Mouse (Mus musculus): Measurements from ENCODE around the gene 9130230L23Rik. TPM values are rescaled to one million over a fixed set of nuclear protein-coding genes. Genes with fewer than 3 reads are reported as not detected.
"Not testable (repeated sequence)": the region's sequence is repeated elsewhere in the genome, so short reads cannot be mapped to it uniquely, and the experiment has no call there.

The 9130230L23Rik gene
- polyA plus RNA-seq, 1 experiment, result not detected

DNA sequence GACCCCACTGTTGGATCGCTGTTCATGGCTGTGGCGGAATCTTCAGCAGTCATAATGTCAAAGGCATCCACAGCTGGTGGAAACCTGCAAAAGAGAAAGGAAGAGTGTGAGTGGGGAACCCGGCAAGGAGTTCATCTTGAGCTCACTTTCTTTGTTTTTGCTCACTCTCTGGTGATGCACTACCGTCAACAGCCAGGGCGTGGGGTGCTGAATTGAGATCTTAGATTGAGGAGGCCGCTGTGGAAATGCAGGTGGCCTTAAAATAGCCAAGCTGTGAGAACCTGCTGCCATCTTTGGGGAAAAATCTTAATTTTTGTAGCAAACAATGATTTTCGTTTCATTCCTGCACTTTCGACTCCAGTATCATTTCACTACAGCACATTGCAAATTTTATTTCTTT is 23.1 kb upstream of the 9130230L23Rik start:
- Histone ChIP-seq H3K27ac (replicated peaks; ENCODE audit: low read depth, low read length) (no peak overlapping the region), H3K4me1 (ENCODE audit: control insufficient read depth, insufficient read depth, insufficient read length, low read length) (no peaks in the 10 kb centered on the region), H3K4me3 (ENCODE audit: insufficient read depth, low read depth, low read length) (no peak overlapping the region)

- no peaks in the 10 kb centered on the region for H3K4me1 ChIP-seq (ENCODE audit: control insufficient read depth, insufficient read depth, insufficient read length, low read length)
- no peak overlapping the region for H3K4me3 ChIP-seq (ENCODE audit: insufficient read depth, low read depth, low read length)
- no peak overlapping the region for H3K27ac ChIP-seq (replicated peaks; ENCODE audit: low read depth, low read length)
These were observed 22.7 kb upstream of the 9130230L23Rik start for GRCm38 (mm10) chr5:66026796-66027195.

GRCm38 (mm10) chr5:66015449-66015961 is 11.4 kb upstream of the 9130230L23Rik start:
- H3K4me3 ChIP-seq (ENCODE audit: insufficient read depth, low read depth, low read length), result no peak overlapping the region
- no peaks in the 10 kb centered on the region for H3K4me1 ChIP-seq (ENCODE audit: control insufficient read depth, insufficient read depth, insufficient read length, low read length)
- H3K27ac ChIP-seq (replicated peaks; ENCODE audit: low read depth, low read length), result no peak overlapping the region; the same call in 1 of the 2 replicates

DNA sequence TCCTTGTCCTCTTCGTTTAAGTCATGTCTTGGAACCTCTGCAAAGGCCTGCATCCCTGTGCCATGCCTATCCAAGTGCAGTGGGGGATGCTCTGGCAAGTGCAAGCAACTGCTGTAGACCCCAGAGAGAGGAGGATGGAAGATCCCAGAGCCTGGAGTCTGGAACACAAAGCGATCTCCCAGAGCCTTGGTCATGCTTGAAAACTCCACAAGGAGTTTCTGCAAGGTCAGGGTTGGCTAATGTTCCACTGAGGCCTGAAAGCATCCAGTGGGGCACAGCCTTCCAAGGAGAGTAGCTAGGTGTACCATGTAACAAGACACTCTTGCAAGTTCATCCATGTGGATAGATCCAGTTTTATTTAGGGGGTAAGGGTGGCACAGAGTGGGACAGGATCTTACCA is 10.4 kb upstream of the 9130230L23Rik start:
- Histone ChIP-seq H3K4me1 (ENCODE audit: control insufficient read depth, insufficient read depth, insufficient read length, low read length) (no peaks in the 10 kb centered on the region), H3K27ac (replicated peaks; ENCODE audit: low read depth, low read length) (no peak overlapping the region), H3K4me3 (ENCODE audit: insufficient read depth, low read depth, low read length) (no peak overlapping the region)

DNA sequence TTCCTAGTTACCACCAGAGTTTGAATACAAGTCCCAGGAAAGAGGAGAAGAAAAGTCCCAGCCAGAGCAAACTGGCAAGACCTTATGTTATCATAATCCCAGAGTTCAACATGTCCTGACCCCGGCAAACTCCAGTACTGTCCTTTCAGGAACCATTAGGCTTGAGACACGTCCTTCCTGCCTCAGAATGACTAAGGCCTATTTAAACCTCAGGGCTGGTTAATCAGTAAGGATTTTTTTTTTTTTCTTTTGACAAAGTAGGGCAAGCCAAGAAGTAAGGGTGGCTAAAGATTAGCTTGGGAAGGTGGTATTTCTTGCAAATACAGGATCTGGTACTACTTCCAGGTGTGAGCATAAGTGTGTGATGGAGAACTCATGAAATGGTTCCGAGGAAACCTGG is 9.9 kb upstream of the 9130230L23Rik start:
- no peak overlapping the region for H3K4me3 ChIP-seq (ENCODE audit: insufficient read depth, low read depth, low read length)
- H3K4me1 ChIP-seq (ENCODE audit: control insufficient read depth, insufficient read depth, insufficient read length, low read length), result no peaks in the 10 kb centered on the region
- no peak overlapping the region for H3K27ac ChIP-seq (replicated peaks; ENCODE audit: low read depth, low read length)

GRCm38 (mm10) chr5:66008245-66008967 is 4.3 kb upstream of the 9130230L23Rik start:
- H3K4me3 ChIP-seq (ENCODE audit: insufficient read depth, low read depth, low read length), result no peak overlapping the region
- H3K4me1 ChIP-seq (ENCODE audit: control insufficient read depth, insufficient read depth, insufficient read length, low read length), result no peaks in the 10 kb centered on the region
- no peak overlapping the region for H3K27ac ChIP-seq (replicated peaks; ENCODE audit: low read depth, low read length)

DNA sequence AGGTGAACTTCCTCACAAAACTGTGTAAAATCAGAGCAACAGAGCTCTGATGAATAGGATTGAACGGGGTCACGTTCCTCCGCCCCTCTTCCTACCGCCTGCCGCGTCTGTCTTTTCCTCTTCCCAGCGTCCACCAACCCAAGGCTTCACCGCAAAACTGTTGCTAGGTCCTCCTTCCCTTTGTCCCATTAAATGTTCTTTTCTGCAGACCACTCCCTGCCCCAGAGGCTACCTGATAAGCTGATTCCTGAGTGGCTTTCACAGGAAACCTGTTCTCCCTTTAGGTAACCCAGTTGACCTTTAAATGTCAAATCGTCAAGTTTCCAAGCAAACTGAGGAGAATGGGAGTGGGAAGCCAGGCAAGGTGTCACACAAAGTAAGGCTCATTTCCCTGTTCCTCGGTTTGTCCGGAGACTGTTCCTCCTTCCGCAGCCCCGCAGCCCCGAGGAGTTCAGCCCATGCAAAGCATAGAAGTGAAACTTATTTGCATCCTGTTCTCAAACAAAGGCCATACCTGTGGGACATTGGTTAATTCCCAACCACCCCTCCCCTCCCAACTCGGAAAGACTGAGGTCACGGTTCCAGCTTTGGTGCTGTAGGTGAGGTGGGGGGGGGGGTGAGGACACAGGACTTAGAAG is 1.1 kb upstream of the 9130230L23Rik start:
- H3K4me1 ChIP-seq (ENCODE audit: control insufficient read depth, insufficient read depth, insufficient read length, low read length), result no peaks in the 10 kb centered on the region
- H3K4me3 ChIP-seq (ENCODE audit: insufficient read depth, low read depth, low read length), result no peak overlapping the region
- H3K27ac ChIP-seq (replicated peaks; ENCODE audit: low read depth, low read length), result no peak overlapping the region

GRCm38 (mm10) chr5:66001232-66001631 is 2.9 kb downstream of the 9130230L23Rik start:
- Histone ChIP-seq H3K4me1 (ENCODE audit: control insufficient read depth, insufficient read depth, insufficient read length, low read length) (no peaks in the 10 kb centered on the region), H3K27ac (replicated peaks; ENCODE audit: low read depth, low read length) (no peak overlapping the region), H3K4me3 (ENCODE audit: insufficient read depth, low read depth, low read length) (no peak overlapping the region)

DNA sequence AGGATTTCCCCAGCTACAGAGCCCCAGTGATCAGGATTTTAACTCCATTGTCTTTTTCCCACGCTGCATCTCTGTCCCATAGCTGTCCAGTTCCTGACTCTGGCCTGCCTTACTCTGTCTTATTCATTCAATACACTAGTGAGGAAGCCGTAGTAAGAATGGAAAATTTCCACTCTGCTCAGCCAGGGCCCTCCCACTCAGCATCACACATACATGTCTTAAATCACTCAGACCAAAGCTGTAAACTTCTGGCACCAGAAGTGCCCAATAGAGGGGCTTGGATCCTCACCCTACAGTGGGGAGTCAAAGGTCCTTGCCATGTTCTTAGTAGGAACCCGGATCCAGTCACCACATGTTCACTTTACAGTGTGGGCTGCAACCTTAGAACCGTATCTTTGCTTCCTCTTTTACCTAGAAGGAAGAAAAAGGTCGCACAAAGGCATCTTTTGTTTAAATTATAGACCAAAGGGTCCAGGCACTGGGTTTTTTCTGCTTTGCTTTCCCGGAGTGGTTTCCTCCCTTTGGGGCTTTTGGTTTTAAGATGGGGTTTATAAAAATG is 3.4 kb downstream of the 9130230L23Rik start:
- no peak overlapping the region for H3K27ac ChIP-seq (replicated peaks; ENCODE audit: low read depth, low read length)

GRCm38 (mm10) chr5:66000074-66000473 is 4.0 kb downstream of the 9130230L23Rik start:
- Histone ChIP-seq H3K4me3 (ENCODE audit: insufficient read depth, low read depth, low read length) (no peak overlapping the region), H3K27ac (replicated peaks; ENCODE audit: low read depth, low read length) (no peak overlapping the region), H3K4me1 (ENCODE audit: control insufficient read depth, insufficient read depth, insufficient read length, low read length) (no peaks in the 10 kb centered on the region)

More for the DNA sequence above, 3.4 kb downstream of the 9130230L23Rik start:
- no peaks in the 10 kb centered on the region for H3K4me1 ChIP-seq (ENCODE audit: control insufficient read depth, insufficient read depth, insufficient read length, low read length)
- H3K4me3 ChIP-seq (ENCODE audit: insufficient read depth, low read depth, low read length), result no peak overlapping the region

GRCm38 (mm10) chr5:65999106-65999505 is 5.0 kb downstream of the 9130230L23Rik start:
- Histone ChIP-seq H3K4me3 (ENCODE audit: insufficient read depth, low read depth, low read length) (no peak overlapping the region), H3K4me1 (ENCODE audit: control insufficient read depth, insufficient read depth, insufficient read length, low read length) (no peaks in the 10 kb centered on the region), H3K27ac (replicated peaks; ENCODE audit: low read depth, low read length) (no peak overlapping the region)

GRCm38 (mm10) chr5:65997813-65998212 is 6.3 kb downstream of the 9130230L23Rik start:
- H3K27ac ChIP-seq (replicated peaks; ENCODE audit: low read depth, low read length), result no peak overlapping the region
- no peak overlapping the region for H3K4me3 ChIP-seq (ENCODE audit: insufficient read depth, low read depth, low read length)
- no peaks in the 10 kb centered on the region for H3K4me1 ChIP-seq (ENCODE audit: control insufficient read depth, insufficient read depth, insufficient read length, low read length)

GRCm38 (mm10) chr5:65994643-65995042 is 9.4 kb downstream of the 9130230L23Rik start:
- Histone ChIP-seq H3K27ac (replicated peaks; ENCODE audit: low read depth, low read length) (no peak overlapping the region), H3K4me3 (ENCODE audit: insufficient read depth, low read depth, low read length) (no peak overlapping the region)

DNA sequence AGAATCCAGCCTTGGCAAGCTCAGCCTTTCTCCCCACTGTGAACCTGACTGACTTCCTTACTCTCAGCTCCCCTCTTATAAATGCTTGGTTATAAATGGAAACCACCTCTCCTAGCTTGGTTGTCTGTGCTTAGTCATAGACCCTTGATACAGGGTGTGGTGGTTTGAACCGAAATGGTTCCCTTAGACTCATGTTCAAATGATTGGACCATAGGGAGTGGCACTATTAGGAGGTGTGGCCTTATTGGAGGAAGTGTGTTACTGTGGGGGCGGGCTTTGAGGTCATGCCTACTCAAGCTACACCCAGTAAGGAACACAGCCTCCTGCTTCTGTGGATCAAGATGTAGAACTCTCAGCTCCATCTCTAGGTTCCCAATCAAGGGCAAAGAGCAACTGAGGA is 12.9 kb downstream of the 9130230L23Rik start:
- Histone ChIP-seq H3K4me1 (ENCODE audit: control insufficient read depth, insufficient read depth, insufficient read length, low read length) (no peaks in the 10 kb centered on the region), H3K4me3 (ENCODE audit: insufficient read depth, low read depth, low read length) (no peak overlapping the region), H3K27ac (replicated peaks; ENCODE audit: low read depth, low read length) (no peak overlapping the region)

More at GRCm38 (mm10) chr5:65994643-65995042, 9.4 kb downstream of the 9130230L23Rik start:
- no peaks in the 10 kb centered on the region for H3K4me1 ChIP-seq (ENCODE audit: control insufficient read depth, insufficient read depth, insufficient read length, low read length)

DNA sequence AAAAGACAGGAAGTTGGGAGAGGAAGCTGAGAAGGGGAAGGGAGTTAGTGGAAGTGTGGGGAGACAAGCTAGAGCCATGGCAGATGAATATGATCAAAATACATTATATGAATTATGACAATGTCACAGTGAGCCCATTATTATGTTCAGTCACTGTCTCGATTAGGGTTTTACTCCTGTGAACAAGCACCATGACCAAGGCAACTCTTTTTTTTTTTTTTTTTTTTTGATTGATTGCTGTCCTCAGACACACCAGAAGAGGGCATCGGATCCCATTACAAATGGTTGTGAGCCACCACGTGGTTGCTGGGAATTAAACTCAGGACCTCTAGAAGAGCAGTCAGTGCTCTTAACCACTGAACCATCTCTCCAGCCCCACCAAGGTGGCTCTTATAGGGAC is 17.1 kb downstream of the 9130230L23Rik start:
- H3K27ac ChIP-seq (replicated peaks; ENCODE audit: low read depth, low read length); H3K4me3 ChIP-seq (ENCODE audit: insufficient read depth, low read depth, low read length); H3K4me1 ChIP-seq (ENCODE audit: control insufficient read depth, insufficient read depth, insufficient read length, low read length): not testable (repeated sequence)
